Mouse (Mus musculus): ENCODE results near the gene Arsg.

The Arsg gene

GRCm38 (mm10) chr11:109473171-109474085, at the start of gene Arsg, which contains the start of gene Slc16a6:
TSS of gene Arsg (plus strand) at chr11:109473374.
TSS of gene Slc16a6 (minus strand) at chr11:109473598.
- WGBS, result 1% methylated on average over 108 of the region's 111 CpGs

DNA sequence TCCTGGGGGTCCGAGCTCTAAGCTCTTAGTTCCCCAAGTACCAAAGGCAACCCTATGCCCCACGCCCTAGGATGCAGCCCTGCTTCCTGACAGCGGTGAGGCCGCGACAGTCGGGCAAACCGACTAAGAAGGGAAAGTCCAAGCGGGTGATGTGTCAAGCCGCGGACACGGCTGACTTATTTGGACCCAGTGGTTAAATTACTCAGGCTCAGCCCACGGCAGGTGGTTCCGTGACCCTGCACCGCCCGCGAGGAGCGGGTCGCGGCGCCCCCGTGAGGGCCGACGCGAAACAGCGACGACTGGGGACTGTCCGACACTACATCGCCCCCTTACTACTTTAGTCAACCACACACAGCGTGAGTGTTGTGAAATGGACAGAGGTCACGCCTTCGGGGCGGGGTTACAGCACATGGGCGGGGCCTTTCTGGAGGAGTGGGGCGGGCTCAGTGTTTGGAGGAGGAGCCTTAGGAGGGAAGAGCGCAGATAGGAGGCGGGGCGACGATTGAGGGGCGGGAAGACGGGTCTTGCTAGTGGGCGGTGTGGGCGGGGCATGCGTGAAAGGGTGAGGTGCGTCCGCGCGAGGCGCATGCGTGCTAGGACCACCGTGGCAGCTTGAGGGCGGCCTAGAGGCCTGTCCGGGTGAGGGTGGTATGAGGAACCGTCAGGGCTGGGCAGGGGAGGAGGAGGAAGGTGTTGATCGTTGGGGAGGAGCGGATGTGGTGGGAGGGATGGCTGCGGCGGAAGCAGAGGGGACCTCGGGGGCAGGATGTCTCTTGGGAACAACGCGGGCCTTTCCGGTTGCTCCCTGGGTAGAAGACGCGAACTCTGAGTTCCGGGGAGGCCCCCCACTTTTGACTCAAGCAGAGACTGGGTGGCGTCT, 47.5 kb upstream of the Arsg start, which contains the start of gene Amz2:
Gene Amz2 (plus strand): TSS at position 555 of the 880 bp plus-strand sequence.
- WGBS, result under 1% methylated on average over 65 of the region's 65 CpGs

DNA sequence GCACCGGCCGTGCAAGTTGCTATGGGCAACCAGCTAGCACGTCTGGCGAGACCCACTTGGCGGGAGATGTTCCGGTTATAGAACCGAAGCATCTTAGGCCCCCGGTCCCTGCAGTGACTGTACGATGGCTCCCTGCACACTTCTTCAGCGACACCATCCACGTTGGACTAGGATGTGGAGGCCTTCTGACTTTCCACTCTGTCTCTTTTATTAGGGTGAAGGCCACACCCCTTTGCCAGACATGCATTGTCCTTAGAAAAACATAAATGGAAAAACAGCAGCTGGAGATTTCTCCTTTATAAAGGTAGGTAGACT, 46.9 kb upstream of the Arsg start:
- WGBS, result 2% methylated on average over 11 of the region's 11 CpGs

DNA sequence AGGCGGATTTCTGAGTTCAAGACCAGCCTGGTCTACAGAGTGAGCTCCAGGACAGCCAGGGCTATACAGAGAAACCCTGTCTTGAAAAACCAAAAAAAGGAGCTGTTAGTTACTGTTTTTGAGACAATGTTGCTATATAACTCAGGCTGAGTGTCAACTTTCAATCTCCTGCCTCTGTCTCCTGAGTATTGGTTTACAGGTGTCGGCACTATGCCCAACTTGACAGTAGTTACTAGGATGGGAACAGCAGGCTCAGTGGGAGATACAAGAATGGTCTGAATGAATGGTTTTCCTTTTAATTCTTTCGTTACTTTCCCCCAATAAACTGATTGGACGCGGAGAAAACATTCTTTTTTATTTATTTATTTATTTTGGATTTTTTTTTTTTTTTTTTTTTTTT, 45.8 kb upstream of the Arsg start:
- WGBS, result 99% methylated on average over 5 of the region's 5 CpGs

DNA sequence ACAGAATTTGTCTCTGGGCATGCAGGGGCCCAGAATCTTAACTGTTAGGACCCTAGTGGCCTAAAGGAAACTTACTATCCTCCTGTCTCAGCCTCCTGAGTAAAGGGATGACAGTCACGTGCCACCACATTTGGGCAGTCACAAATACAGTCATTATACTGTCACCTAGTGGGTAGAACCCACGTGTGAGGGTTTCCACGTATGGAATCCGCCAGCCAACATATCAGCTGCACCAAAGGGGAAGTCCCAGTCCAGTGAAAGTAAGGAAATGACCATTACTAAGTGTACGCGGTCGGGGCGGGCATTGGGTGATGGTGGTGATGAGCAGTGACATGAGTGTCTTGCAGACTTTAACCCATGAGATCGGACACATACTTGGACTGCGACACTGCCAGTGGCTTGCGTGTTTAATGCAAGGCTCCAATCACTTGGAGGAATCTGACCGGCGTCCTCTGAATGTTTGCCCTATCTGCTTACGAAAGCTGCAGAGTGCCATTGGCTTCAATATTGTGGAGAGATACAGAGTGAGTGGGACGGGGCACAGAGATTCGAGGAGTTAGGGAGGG, 38.9 kb upstream of the Arsg start:
- WGBS, result 91% methylated on average over 16 of the region's 16 CpGs

DNA sequence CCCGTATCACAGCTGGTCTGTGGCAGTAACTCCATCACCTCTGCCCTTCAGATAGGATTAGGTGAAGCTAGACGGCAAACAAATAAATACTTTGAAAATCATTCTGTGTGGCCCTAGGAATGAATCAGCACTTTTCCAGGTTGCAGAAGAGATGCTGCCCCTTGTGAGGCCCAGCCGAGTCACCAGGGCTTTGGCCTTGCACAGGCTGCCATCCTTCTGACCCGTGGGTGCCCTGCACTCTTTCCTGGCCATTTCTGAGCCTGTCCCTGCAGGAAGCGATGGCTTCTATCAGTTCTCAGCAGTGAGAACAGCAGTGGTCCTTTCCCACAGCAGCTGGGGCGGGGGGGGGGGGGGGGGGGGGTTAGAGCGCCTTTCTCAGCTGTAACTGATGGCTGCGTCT, 36.3 kb upstream of the Arsg start:
- WGBS, result 69% methylated on average over 8 of the region's 8 CpGs

DNA sequence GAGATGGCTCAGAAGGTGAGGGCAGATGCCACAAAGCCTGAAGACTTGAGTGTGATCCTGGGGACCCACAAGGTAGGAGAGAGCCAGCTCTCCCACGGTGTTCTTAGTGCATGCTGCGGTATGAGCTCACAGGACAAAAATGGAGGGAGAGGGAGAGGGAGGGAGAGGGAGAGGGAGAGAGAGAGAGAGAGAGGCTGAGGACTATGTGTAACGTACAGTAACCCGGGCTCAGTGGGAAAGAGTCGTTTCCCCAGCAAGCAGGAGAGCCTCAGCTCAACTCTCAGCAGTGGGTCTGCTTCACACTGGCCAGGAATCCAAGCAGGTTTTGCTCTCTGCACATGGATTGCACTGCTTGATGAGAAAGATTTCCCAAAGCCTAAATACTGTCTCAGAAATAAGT, 34.0 kb upstream of the Arsg start:
- WGBS, result 21% methylated on average over 5 of the region's 5 CpGs

DNA sequence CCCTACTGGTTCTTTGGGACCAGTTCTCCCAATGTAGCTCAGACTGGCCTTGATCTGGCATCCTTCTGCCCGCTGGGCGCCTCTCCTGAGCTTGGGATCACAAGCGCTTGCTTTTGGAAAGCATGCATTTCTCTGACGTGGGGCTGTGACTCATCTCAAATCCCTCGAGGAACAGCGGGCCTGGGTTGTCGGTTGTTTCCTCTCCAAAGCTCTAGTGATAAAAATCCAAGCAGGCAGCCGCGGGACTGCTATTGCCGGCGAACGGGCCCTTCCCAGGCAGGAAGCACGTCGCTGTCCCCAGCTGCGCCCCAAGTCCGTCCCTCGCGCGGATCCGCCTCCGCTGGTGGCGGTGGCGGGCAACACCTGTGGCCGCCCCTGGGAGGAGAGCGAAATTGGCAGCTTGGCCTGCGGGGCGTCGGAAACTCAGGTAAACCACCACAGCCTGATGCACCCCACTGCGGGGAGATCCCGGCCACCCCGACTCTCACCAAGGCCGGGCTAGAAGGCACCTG, 33.3 kb upstream of the Arsg start:
- WGBS, result 2% methylated on average over 32 of the region's 32 CpGs

GRCm38 (mm10) chr11:109440641-109441040, 32.5 kb upstream of the Arsg start:
- WGBS, result 75% methylated on average over 4 of the region's 4 CpGs

DNA sequence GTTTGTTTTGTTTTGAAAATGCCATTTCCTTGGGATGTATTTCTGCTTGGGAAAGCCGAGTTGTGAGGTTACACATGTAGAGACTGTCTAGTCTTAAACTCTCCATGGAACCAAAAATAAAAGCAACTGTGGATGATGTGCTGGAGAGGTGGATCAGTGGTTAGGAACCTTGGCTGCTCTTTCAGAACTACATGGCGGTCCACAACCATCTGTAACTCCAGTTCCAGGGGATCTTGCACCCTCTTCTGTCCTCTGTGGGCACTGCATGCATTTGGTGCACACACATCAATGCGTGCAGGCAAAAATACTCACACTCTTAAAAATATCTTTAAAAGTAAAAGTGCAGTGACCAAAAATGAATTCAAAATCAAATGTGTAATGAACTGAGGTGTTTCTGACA, 32.1 kb upstream of the Arsg start:
- 63% methylated on average over 3 of the region's 3 CpGs for WGBS

- WGBS, result 75% methylated on average over 5 of the region's 5 CpGs
These were observed 30.9 kb upstream of the Arsg start for GRCm38 (mm10) chr11:109442166-109442730.

- 93% methylated on average over 8 of the region's 8 CpGs for WGBS
These were observed 29.5 kb upstream of the Arsg start for GRCm38 (mm10) chr11:109443468-109444263.

- 62% methylated on average over 7 of the region's 7 CpGs for WGBS
These were observed 28.6 kb upstream of the Arsg start for GRCm38 (mm10) chr11:109444600-109444999.

DNA sequence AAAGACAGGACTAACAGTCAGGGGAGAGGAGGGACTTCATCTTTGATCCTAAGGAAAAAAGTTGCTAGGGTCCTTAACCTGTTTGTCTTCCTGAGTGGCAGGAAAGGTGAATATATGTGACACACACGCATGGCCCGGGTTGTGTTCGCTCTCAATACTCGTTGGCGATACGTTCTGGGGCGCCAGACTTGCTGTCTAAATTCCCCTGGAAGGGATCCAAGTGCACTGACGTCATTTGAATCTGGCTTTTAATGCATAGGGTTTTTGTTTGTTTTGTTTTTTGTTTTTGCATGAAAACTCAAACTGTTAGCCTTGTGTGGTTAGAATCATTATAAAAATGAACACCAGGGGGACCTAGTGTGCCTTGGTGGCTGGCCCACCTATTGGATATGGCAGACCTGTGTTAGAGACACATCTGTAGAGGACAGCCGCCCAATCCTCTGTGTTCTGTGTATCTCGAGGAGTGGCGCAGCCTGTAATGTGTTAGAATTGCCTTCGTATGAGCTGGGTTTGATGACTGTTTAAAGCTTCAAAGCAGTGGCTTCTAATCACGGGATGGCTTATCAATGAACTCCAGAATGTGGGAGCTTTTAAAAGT, 27.6 kb upstream of the Arsg start:
- 35% methylated on average over 13 of the region's 13 CpGs for WGBS

DNA sequence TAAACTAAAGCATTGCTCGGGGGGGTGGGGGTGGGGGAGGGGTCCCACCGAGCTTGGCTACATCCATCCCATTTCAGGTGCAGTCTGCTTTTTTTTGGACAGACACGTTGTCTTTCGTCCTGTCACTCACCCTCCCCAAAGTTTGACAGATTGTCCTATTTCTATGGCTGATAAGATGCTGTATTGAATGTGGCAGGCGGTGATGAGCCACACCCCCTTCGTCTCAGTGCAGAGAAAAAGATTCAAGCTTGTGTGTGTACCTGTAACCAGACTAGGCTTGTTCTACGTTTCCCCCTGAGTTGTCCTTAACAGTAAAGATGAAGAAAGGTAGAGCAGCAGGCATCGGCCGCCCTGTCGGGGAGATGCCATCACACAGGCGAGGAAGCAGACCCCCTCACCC, 22.0 kb upstream of the Arsg start:
- WGBS, result 85% methylated on average over 11 of the region's 11 CpGs

- WGBS, result 83% methylated on average over 5 of the region's 5 CpGs
These were observed 16.9 kb upstream of the Arsg start for GRCm38 (mm10) chr11:109456261-109456660.

GRCm38 (mm10) chr11:109458165-109458564, 15.0 kb upstream of the Arsg start:
- 84% methylated on average over 11 of the region's 11 CpGs for WGBS

DNA sequence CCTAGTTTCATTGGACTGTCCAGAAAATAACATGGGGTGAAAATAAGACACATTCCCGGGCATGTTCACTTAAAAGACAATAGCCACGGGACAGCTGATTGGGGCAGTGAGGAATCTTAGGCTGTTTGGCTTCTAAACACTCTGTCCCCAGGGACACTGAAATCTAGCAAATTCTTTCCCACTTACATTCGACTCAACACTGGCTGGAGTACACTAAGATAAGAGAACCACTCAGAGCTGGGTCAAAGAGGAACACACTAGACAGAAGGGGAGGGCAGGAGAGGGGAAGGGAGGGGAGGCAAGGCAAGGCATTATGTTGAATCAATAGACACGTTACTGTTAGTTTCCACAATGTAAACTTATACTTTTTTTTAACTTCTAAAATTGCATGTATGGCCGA, 12.6 kb upstream of the Arsg start:
- WGBS, result 73% methylated on average over 5 of the region's 5 CpGs

- WGBS, result 84% methylated on average over 4 of the region's 4 CpGs
These were observed 8.1 kb upstream of the Arsg start for GRCm38 (mm10) chr11:109465068-109465467.

GRCm38 (mm10) chr11:109466987-109467386, 6.2 kb upstream of the Arsg start:
- 85% methylated on average over 8 of the region's 8 CpGs for WGBS

Data from cerebral cortex, adult 2 months (tissue).